Mouse (Mus musculus) kidney, adult 2 months (tissue): ENCODE measurements around the gene Cfap57. TPM values are rescaled to one million over a fixed set of nuclear protein-coding genes. Genes with fewer than 3 reads are reported as not detected.
A peak's percentile ranks its signal among the peaks of the same experiment; 100 is the strongest.

ENCODE experiments used
- DNase-seq: peaks from one replicate; pipeline ENCODE4 v3.0.0; 2021
- H3K27ac ChIP-seq: fragments of 200-500 bp; 2 replicates; pipeline ENCODE4 v1.5.1; 2012; ENCODE audit warnings: low read depth, low read length, control low read depth, inconsistent platforms; ENCODE audit not compliant: insufficient read depth
- H3K27me3 ChIP-seq: fragments of 200-500 bp; replicated peaks from 2 replicates; pipeline ENCODE4 v1.6.1; 2012; ENCODE audit warnings: mild to moderate bottlenecking, moderate library complexity, low read length, inconsistent platforms; ENCODE audit not compliant: control insufficient read depth, insufficient read depth
- H3K36me3 ChIP-seq: fragments of 200-500 bp; 2 replicates; pipeline ENCODE4 v1.6.1; 2012; ENCODE audit warnings: mild to moderate bottlenecking, moderate library complexity, low read length, inconsistent platforms; ENCODE audit not compliant: control insufficient read depth, insufficient read depth
- H3K4me1 ChIP-seq: fragments of 200-500 bp; 2 replicates; pipeline ENCODE4 v1.6.1; 2011; ENCODE audit warnings: low read length; ENCODE audit not compliant: control insufficient read depth, insufficient read depth
- H3K4me3 ChIP-seq: fragments of 200-500 bp; 2 replicates; pipeline ENCODE4 v1.5.1; 2011; ENCODE audit warnings: mild to moderate bottlenecking, low read depth, low read length, control low read depth; ENCODE audit not compliant: insufficient read depth
- CTCF ChIP-seq: fragments of 200-500 bp; conservative IDR thresholded peaks from 2 replicates; pipeline ENCODE4 v1.5.1; 2011; ENCODE audit warnings: low read depth, mild to moderate bottlenecking, control low read depth, low read length, moderate library complexity, mixed read lengths; ENCODE audit not compliant: insufficient read depth, insufficient read length
- POLR2A ChIP-seq: fragments of 200-500 bp; IDR thresholded peaks from one replicate; pipeline ENCODE4 v1.6.1; 2011; ENCODE audit warnings: low read depth, low read length, control low read depth
- WGBS: fragments of 180-500 bp; shearing (Covaris S2); methylation state at CpG from one replicate; pipeline ENCODE4 v1.1.7; 2018; 5-methylcytosine and 5-hydroxymethylcytosine counted together
- polyA plus RNA-seq: library from polyadenylated mRNA; depleted of rRNA; stranded (reverse); fragments of >200 nt; gene quantifications from 2 replicates; pipeline ENCODE4 v1.2.3, GENCODE M21; 2012

The Cfap57 gene
- polyA plus RNA-seq, 1 experiment, result 0.06 TPM

- no peak for TF ChIP-seq POLR2A
- TF ChIP-seq CTCF, result no peak
- H3K4me1 ChIP-seq, result no peaks in the 10 kb centered on the region
- DNase-seq, result no peak
- no peaks in the 10 kb centered on the region for H3K27me3 ChIP-seq
- no peaks in the 10 kb centered on the region for H3K36me3 ChIP-seq
- H3K27ac ChIP-seq, result no peak overlapping the region
- WGBS, result 85% methylated on average over 11 of the region's 11 CpGs
- H3K4me3 ChIP-seq, result no peak overlapping the region
These were observed 5.2 kb downstream of the Cfap57 start for GRCm38 (mm10) chr4:118615412-118615811.

- WGBS, result 30% methylated on average over 11 of the region's 11 CpGs
- no peaks in the 10 kb centered on the region for H3K4me1 ChIP-seq
- no peaks in the 10 kb centered on the region for H3K36me3 ChIP-seq
- TF ChIP-seq CTCF (peak; percentile 21; the same call in 1 of the 2 replicates), POLR2A (no peak)
- DNase-seq, result peak; percentile 31
- H3K27me3 ChIP-seq, result no peaks in the 10 kb centered on the region
- H3K27ac ChIP-seq, result no peak overlapping the region
- no peak overlapping the region for H3K4me3 ChIP-seq
These were observed 8.0 kb downstream of the Cfap57 start for GRCm38 (mm10) chr4:118612619-118613018.

- H3K27me3 ChIP-seq, result no peaks in the 10 kb centered on the region
- DNase-seq, result no peak
- TF ChIP-seq CTCF (no peak), POLR2A (no peak)
- WGBS, result 48% methylated on average over 3 of the region's 3 CpGs
- H3K4me1 ChIP-seq, result no peaks in the 10 kb centered on the region
- no peak overlapping the region for H3K27ac ChIP-seq
- no peaks in the 10 kb centered on the region for H3K36me3 ChIP-seq
- no peak overlapping the region for H3K4me3 ChIP-seq
These were observed 10.7 kb downstream of the Cfap57 start for GRCm38 (mm10) chr4:118609836-118610235.

- Histone ChIP-seq H3K4me3 (no peak overlapping the region), H3K4me1 (no peaks in the 10 kb centered on the region), H3K27ac (no peak overlapping the region), H3K36me3 (no peaks in the 10 kb centered on the region), H3K27me3 (no peaks in the 10 kb centered on the region)
- TF ChIP-seq POLR2A (no peak), CTCF (no peak)
- DNase-seq, result no peak
- WGBS, result 33% methylated on average over 4 of the region's 4 CpGs
These were observed 16.5 kb downstream of the Cfap57 start for GRCm38 (mm10) chr4:118604065-118604464.

- DNase-seq, result no peak
- 15% methylated on average over 7 of the region's 7 CpGs for WGBS
- H3K4me1 ChIP-seq, result no peaks in the 10 kb centered on the region
- H3K4me3 ChIP-seq, result no peak overlapping the region
- no peaks in the 10 kb centered on the region for H3K27me3 ChIP-seq
- H3K27ac ChIP-seq, result no peak overlapping the region
- no peaks in the 10 kb centered on the region for H3K36me3 ChIP-seq
- TF ChIP-seq CTCF, result no peak
- TF ChIP-seq POLR2A, result no peak
These were observed 30.8 kb downstream of the Cfap57 start for GRCm38 (mm10) chr4:118589733-118590130.

- WGBS, result 59% methylated on average over 12 of the region's 12 CpGs
- TF ChIP-seq CTCF (no peak), POLR2A (no peak)
- H3K27me3 ChIP-seq, result no peaks in the 10 kb centered on the region
These were observed 31.4 kb downstream of the Cfap57 start for GRCm38 (mm10) chr4:118589053-118589732.

GRCm38 (mm10) chr4:118582629-118583028 is 37.9 kb downstream of the Cfap57 start:
- no peaks in the 10 kb centered on the region for H3K27me3 ChIP-seq
- 88% methylated on average over 8 of the region's 8 CpGs for WGBS

More at GRCm38 (mm10) chr4:118589053-118589732, 31.4 kb downstream of the Cfap57 start:
- no peaks in the 10 kb centered on the region for H3K36me3 ChIP-seq
- no peak overlapping the region for H3K27ac ChIP-seq
- H3K4me3 ChIP-seq, result no peak overlapping the region
- DNase-seq, result no peak
- H3K4me1 ChIP-seq, result no peaks in the 10 kb centered on the region

GRCm38 (mm10) chr4:118581508-118581907 is 39.1 kb downstream of the Cfap57 start:
- 33% methylated on average over 11 of the region's 11 CpGs for WGBS
- Histone ChIP-seq H3K27me3 (no peaks in the 10 kb centered on the region), H3K4me3 (no peak overlapping the region), H3K27ac (no peak overlapping the region), H3K4me1 (no peaks in the 10 kb centered on the region), H3K36me3 (no peaks in the 10 kb centered on the region)
- no peak for TF ChIP-seq POLR2A
- no peak for TF ChIP-seq CTCF
- DNase-seq, result no peak

More at GRCm38 (mm10) chr4:118582629-118583028, 37.9 kb downstream of the Cfap57 start:
- no peak for TF ChIP-seq POLR2A
- TF ChIP-seq CTCF, result 0 out of 2 replicates have a peak, but pooled peaks have one; percentile 10
- Histone ChIP-seq H3K4me3 (no peak overlapping the region), H3K4me1 (no peaks in the 10 kb centered on the region), H3K27ac (no peak overlapping the region), H3K36me3 (no peaks in the 10 kb centered on the region)
- DNase-seq, result no peak
